13 mouse cellular contexts compared by ENCODE assay signal in the genomic region with DNA sequence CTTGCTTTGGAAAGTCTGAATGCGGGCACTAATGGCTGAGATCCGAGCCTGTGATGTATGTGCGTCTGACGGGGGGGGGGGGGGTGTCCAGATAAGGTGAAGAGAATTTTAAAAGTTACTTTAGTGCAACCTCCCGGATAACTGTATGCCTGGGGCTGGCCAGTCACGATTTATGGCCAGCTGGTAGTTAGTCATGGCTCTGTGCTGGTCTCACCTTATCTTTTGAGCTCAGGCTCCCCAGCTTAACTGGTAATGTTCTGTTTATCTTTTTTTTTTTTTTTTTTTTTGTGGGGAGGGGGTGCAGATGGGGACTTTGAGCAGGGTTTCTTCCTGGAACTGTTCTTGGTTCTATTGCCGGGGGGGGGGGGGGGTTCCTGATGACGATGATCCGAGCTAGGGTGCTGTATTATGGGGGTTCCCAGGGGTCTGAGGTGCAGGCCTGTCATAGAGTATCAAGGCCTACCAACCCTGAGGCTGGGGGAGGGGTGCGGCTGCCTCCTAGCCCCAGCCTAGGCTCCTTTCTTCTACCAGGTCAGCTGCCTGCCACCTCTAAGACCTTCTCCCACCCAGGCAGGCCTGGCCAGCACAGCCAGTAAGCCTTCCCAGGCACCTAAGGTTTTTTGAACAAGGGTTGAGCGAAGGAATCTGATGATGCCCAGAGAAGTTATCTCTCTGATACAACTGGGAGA.
A peak's percentile ranks its signal among the peaks of the same experiment; 100 is the strongest.
DNase-seq lines count a peak whose midpoint lies in the region; ATAC-seq and TF ChIP-seq lines count a peak whose summit lies in the region.
"Had no signal": no experiment of that assay in that cellular context is flagged by ENCODE, and none has a peak within 500 bp of the region (broad histone marks: within the 10 kb centered on the region; RNA-seq: fewer than 3 reads in every experiment).

No protein-coding gene starts in this region.

- no peak for TF ChIP-seq CTCF in MEL (IDR thresholded peaks at IDR 0.05 in 2 of 3, conservative IDR thresholded peaks at IDR 0.05 in 1 of 3; ENCODE audit: control insufficient read depth in 1 of 3, insufficient read depth in 1 of 3, low read depth in 2 of 3, low read length in 3 of 3, poor library complexity in 1 of 3, severe bottlenecking in 1 of 3)

- H3K4me3 ChIP-seq in heart, embryonic 10.5 days = no peak overlapping the region
- H3K4me3 ChIP-seq in MEL (ENCODE audit: control insufficient read depth in 1 of 2, insufficient read depth in 1 of 2, low read depth in 2 of 2, low read length in 2 of 2) = no peak overlapping the region
- H3K4me3 ChIP-seq in limb, embryonic 13.5 days = no peak overlapping the region
- H3K4me3 ChIP-seq in midbrain, embryonic 15.5 days = no peak overlapping the region
- H3K4me3 ChIP-seq: neural tube, embryonic 15.5 days had no signal

- ATAC-seq in limb, embryonic 13.5 days (ENCODE audit: low FRiP score, low read depth) = no peak
- no peak for ATAC-seq in midbrain, embryonic 15.5 days (replicated peaks)

- peak overlapping the region; percentile 76 for H3K27ac ChIP-seq in heart, embryonic 10.5 days
- no peak overlapping the region for H3K27ac ChIP-seq in MEL (ENCODE audit: control insufficient read depth, low read depth, low read length)
- no peak overlapping the region for H3K27ac ChIP-seq in limb, embryonic 13.5 days
- H3K27ac ChIP-seq in midbrain, embryonic 15.5 days = no peak overlapping the region
- H3K27ac ChIP-seq: neural tube, embryonic 15.5 days had no signal

- 16% methylated on average over 11 of the region's 11 CpGs for WGBS in heart, embryonic 10.5 days
- WGBS in limb, embryonic 13.5 days = 18% methylated on average over 11 of the region's 11 CpGs
- WGBS in midbrain, embryonic 15.5 days = 31% methylated on average over 11 of the region's 11 CpGs

- no peak overlapping the region for H3K9ac ChIP-seq in MEL (ENCODE audit: control insufficient read depth, low read depth, low read length, poor library complexity, severe bottlenecking)
- no peak overlapping the region for H3K9ac ChIP-seq in limb, embryonic 13.5 days
- H3K9ac ChIP-seq in midbrain, embryonic 15.5 days = no peak overlapping the region
- H3K9ac ChIP-seq: neural tube, embryonic 15.5 days had no signal

- no peaks in the 10 kb centered on the region for H3K9me3 ChIP-seq in heart, embryonic 10.5 days
- H3K9me3 ChIP-seq in MEL (replicated peaks; ENCODE audit: insufficient read depth, low read length) = no peaks in the 10 kb centered on the region
- H3K9me3 ChIP-seq in limb, embryonic 13.5 days = no peaks in the 10 kb centered on the region
- H3K9me3 ChIP-seq in midbrain, embryonic 15.5 days = no peaks in the 10 kb centered on the region
- H3K9me3 ChIP-seq: neural tube, embryonic 15.5 days had no signal

- peak; percentile 84 to 88 for TF ChIP-seq EP300 in MEL (IDR thresholded peaks at IDR 0.05; ENCODE audit: low read depth in 1 of 2, low read length in 2 of 2)

- no peaks in the 10 kb centered on the region for H3K79me2 ChIP-seq in MEL (ENCODE audit: control insufficient read depth, insufficient read depth, low read length, poor library complexity)

- H3K4me1 ChIP-seq in heart, embryonic 10.5 days = peaks cover 87% of the 10 kb centered on the region
- peaks cover 13 to 39% of the 10 kb centered on the region in 2 experiments for H3K4me1 ChIP-seq in MEL (ENCODE audit: control insufficient read depth in 1 of 2, insufficient read depth in 2 of 2, low read length in 2 of 2)
- H3K4me1 ChIP-seq in limb, embryonic 13.5 days = peaks cover 100% of the 10 kb centered on the region
- H3K4me1 ChIP-seq in midbrain, embryonic 15.5 days = peaks cover 94% of the 10 kb centered on the region

- H3K27me3 ChIP-seq in heart, embryonic 10.5 days (ENCODE audit: insufficient read depth, poor library complexity, severe bottlenecking) = no peaks in the 10 kb centered on the region
- H3K27me3 ChIP-seq in MEL (ENCODE audit: control insufficient read depth in 1 of 2, insufficient read depth in 2 of 2, low read length in 2 of 2) = no peaks in the 10 kb centered on the region
- H3K27me3 ChIP-seq in limb, embryonic 13.5 days = no peaks in the 10 kb centered on the region
- no peaks in the 10 kb centered on the region for H3K27me3 ChIP-seq in midbrain, embryonic 15.5 days (replicated peaks)

- no peak for DNase-seq in heart, embryonic 10.5 days (ENCODE audit: low spot score)
- DNase-seq in heart, adult 8-10 months (ENCODE audit: low spot score) = no peak
- peak; percentile 67 for DNase-seq in MEL (ENCODE audit: low read depth, low spot score)
- DNase-seq in spleen, postnatal 10 days (ENCODE audit: low spot score in 2 of 2) = no peak
- DNase-seq in right cerebral cortex, postnatal 4 days = no peak
- DNase-seq in gastrocnemius, postnatal 14 days = no peak
- DNase-seq: cerebellum, adult 8-10 months; heart, postnatal 14 days; kidney, postnatal 10 days; thymus, postnatal 25 days had no signal

- intact Hi-C loops in gastrocnemius, postnatal 14 days (cut with DNase I; ENCODE audit: low total_unique reads) = no loop called here

- no peaks in the 10 kb centered on the region for H3K36me3 ChIP-seq in heart, embryonic 10.5 days
- H3K36me3 ChIP-seq in MEL (ENCODE audit: control insufficient read depth in 1 of 2, insufficient read depth in 2 of 2, low read length in 2 of 2) = peaks cover 0 to 39% of the 10 kb centered on the region in 2 experiments; a peak in 2 of 4 replicates
- H3K36me3 ChIP-seq in limb, embryonic 13.5 days = no peaks in the 10 kb centered on the region
- H3K36me3 ChIP-seq in midbrain, embryonic 15.5 days (replicated peaks) = no peaks in the 10 kb centered on the region
- H3K36me3 ChIP-seq: neural tube, embryonic 15.5 days had no signal

- TF ChIP-seq RAD21 in MEL (IDR thresholded peaks at IDR 0.05; ENCODE audit: low read depth, low read length) = no peak

- H3K4me2 ChIP-seq in limb, embryonic 13.5 days (replicated peaks) = peak overlapping the region; percentile 41
- peak overlapping the region; percentile 12; the same call in 1 of the 2 replicates for H3K4me2 ChIP-seq in midbrain, embryonic 15.5 days
- H3K4me2 ChIP-seq: neural tube, embryonic 15.5 days had no signal

- no peak for TF ChIP-seq POLR2A in MEL (IDR thresholded peaks at IDR 0.05; ENCODE audit: control insufficient read depth in 1 of 2, insufficient read depth in 1 of 2, low read depth in 1 of 2, low read length in 2 of 2, poor library complexity in 1 of 2)

TF ChIP-seq in MEL, 35 proteins besides CTCF, POLR2A, EP300 and RAD21 (continues in another document):
- TF ChIP-seq JUND (IDR thresholded peaks at IDR 0.05; ENCODE audit: low read depth, low read length) (no peak), HCFC1 (IDR thresholded peaks at IDR 0.05; ENCODE audit: low read depth, low read length) (no peak), MXI1 (IDR thresholded peaks at IDR 0.05; ENCODE audit: low read depth, low read length) (no peak), ELF1 (IDR thresholded peaks at IDR 0.05; ENCODE audit: low read depth, low read length) (no peak), CHD1 (IDR thresholded peaks at IDR 0.05; ENCODE audit: low read depth, low read length) (no peak), ZMIZ1 (IDR thresholded peaks at IDR 0.05; ENCODE audit: low read depth, low read length) (no peak), MAFK (IDR thresholded peaks at IDR 0.05; ENCODE audit: borderline replicate concordance, low read depth, low read length) (no peak), CHD2 (IDR thresholded peaks at IDR 0.05; ENCODE audit: low read length) (no peak), KAT2A (conservative IDR thresholded peaks at IDR 0.05; ENCODE audit: low read depth, low read length) (no peak), SIN3A (IDR thresholded peaks at IDR 0.05; ENCODE audit: low read length) (no peak), GABPA (IDR thresholded peaks at IDR 0.05; ENCODE audit: low read depth, low read length) (no peak), NRF1 (IDR thresholded peaks at IDR 0.05; ENCODE audit: insufficient read depth, low read depth, low read length, poor library complexity, severe bottlenecking) (no peak), MAX (IDR thresholded peaks at IDR 0.05; ENCODE audit: low read length) (no peak), ZNF384 (IDR thresholded peaks at IDR 0.05; ENCODE audit: low read depth, low read length) (peak; percentile 95), NELFE (IDR thresholded peaks at IDR 0.05; ENCODE audit: low read depth, low read length) (no peak), MYB (IDR thresholded peaks at IDR 0.05; ENCODE audit: low read depth, low read length) (peak; percentile 79), TBP (IDR thresholded peaks at IDR 0.05; ENCODE audit: low read depth, low read length) (no peak), POLR2AphosphoS5 (IDR thresholded peaks at IDR 0.05; ENCODE audit: borderline replicate concordance, low read depth, low read length) (no peak), TCF12 (IDR thresholded peaks at IDR 0.05; ENCODE audit: low read depth, low read length) (peak; percentile 94), ETS1 (IDR thresholded peaks at IDR 0.05; ENCODE audit: low read depth, low read length) (peak; percentile 94), E2F4 (IDR thresholded peaks at IDR 0.05; ENCODE audit: borderline replicate concordance, low read depth, low read length) (no peak), UBTF (IDR thresholded peaks at IDR 0.05; ENCODE audit: borderline replicate concordance, insufficient read depth, low read depth, low read length) (no peak), USF2 (IDR thresholded peaks at IDR 0.05; ENCODE audit: borderline replicate concordance in 1 of 2, insufficient read depth in 1 of 2, low read depth in 1 of 2, low read length in 2 of 2) (no peak), GATA1 (IDR thresholded peaks at IDR 0.05; ENCODE audit: low read depth, low read length) (peak; percentile 78), TAL1 (IDR thresholded peaks at IDR 0.05; ENCODE audit: low read length) (peak; percentile 90), BHLHE40 (IDR thresholded peaks at IDR 0.05; ENCODE audit: borderline replicate concordance, low read depth, low read length) (peak; percentile 84), MEF2A (IDR thresholded peaks at IDR 0.05; ENCODE audit: extremely low read depth, insufficient replicate concordance, low read depth, low read length, poor library complexity, severe bottlenecking) (no peak), POLR2AphosphoS2 (IDR thresholded peaks at IDR 0.05; ENCODE audit: low read length) (no peak), ZC3H11A (IDR thresholded peaks at IDR 0.05; ENCODE audit: low read depth, low read length) (peak; percentile 11; the same call in 1 of the 2 replicates), MAZ (IDR thresholded peaks at IDR 0.05; ENCODE audit: low read depth, low read length) (peak; percentile 54; the same call in 1 of the 2 replicates), SMC3 (IDR thresholded peaks at IDR 0.05; ENCODE audit: low read depth, low read length) (no peak), USF1 (IDR thresholded peaks at IDR 0.05; ENCODE audit: low read depth, low read length) (no peak), MYC (IDR thresholded peaks at IDR 0.05; ENCODE audit: low read depth, low read length) (no peak), ZKSCAN1 (IDR thresholded peaks at IDR 0.05; ENCODE audit: low read depth, low read length) (no peak)
